Mouse (Mus musculus) embryo, embryonic 10.5 days (tissue): Measurements from ENCODE around the gene Rpl3.

ENCODE experiments used
- DNase-seq: peaks from one replicate; pipeline ENCODE4 v3.0.0-alpha.2; 2015; ENCODE audit warnings: low spot score

The Rpl3 gene

GRCm38 (mm10) chr15:80115256-80115655 lies 23.6 kb upstream of the Rpl3 start:
- peak; percentile 30 for DNase-seq

GRCm38 (mm10) chr15:80114414-80114813 lies 22.7 kb upstream of the Rpl3 start:
- no peak for DNase-seq

- no peak for DNase-seq
Measured at GRCm38 (mm10) chr15:80112499-80112898, 20.8 kb upstream of the Rpl3 start.

- no peak for DNase-seq
Measured at GRCm38 (mm10) chr15:80111436-80111835, 19.8 kb upstream of the Rpl3 start.

GRCm38 (mm10) chr15:80107575-80107974 lies 15.9 kb upstream of the Rpl3 start:
- no peak for DNase-seq

GRCm38 (mm10) chr15:80107143-80107542 lies 15.5 kb upstream of the Rpl3 start:
- DNase-seq = no peak

- DNase-seq = no peak
Measured at GRCm38 (mm10) chr15:80105490-80106410, 14.1 kb upstream of the Rpl3 start.

- DNase-seq = no peak
Measured at GRCm38 (mm10) chr15:80102495-80102894, 10.8 kb upstream of the Rpl3 start.

- DNase-seq = no peak
Measured at GRCm38 (mm10) chr15:80101503-80101902, 9.8 kb upstream of the Rpl3 start.

- DNase-seq = no peak
Measured at GRCm38 (mm10) chr15:80100871-80101270, 9.2 kb upstream of the Rpl3 start.

GRCm38 (mm10) chr15:80100196-80100595 lies 8.5 kb upstream of the Rpl3 start:
- no peak for DNase-seq

GRCm38 (mm10) chr15:80099477-80099876 lies 7.8 kb upstream of the Rpl3 start:
- DNase-seq = no peak

GRCm38 (mm10) chr15:80098809-80099208 lies 7.1 kb upstream of the Rpl3 start:
- DNase-seq = no peak

GRCm38 (mm10) chr15:80097999-80098461 lies 6.4 kb upstream of the Rpl3 start:
- no peak for DNase-seq

GRCm38 (mm10) chr15:80096946-80097881 lies 5.5 kb upstream of the Rpl3 start:
- peak; percentile 60 for DNase-seq

GRCm38 (mm10) chr15:80096406-80096805 lies 4.7 kb upstream of the Rpl3 start:
- no peak for DNase-seq

GRCm38 (mm10) chr15:80095596-80095995 lies 3.9 kb upstream of the Rpl3 start:
- no peak for DNase-seq

- DNase-seq = no peak
Measured at GRCm38 (mm10) chr15:80094201-80094600, 2.5 kb upstream of the Rpl3 start.

- peak; percentile 31 for DNase-seq
Measured at GRCm38 (mm10) chr15:80092599-80092998, 931 bp upstream of the Rpl3 start.

- DNase-seq = no peak
Measured at GRCm38 (mm10) chr15:80092041-80092441, 373 bp upstream of the Rpl3 start.

GRCm38 (mm10) chr15:80090741-80091120 lies 937 bp downstream of the Rpl3 start:
- DNase-seq = peak; percentile 55

GRCm38 (mm10) chr15:80090155-80090554 lies 1.5 kb downstream of the Rpl3 start:
- no peak for DNase-seq

- DNase-seq = peak; percentile 95
Measured at GRCm38 (mm10) chr15:80088637-80089036, 3.0 kb downstream of the Rpl3 start.
